Mouse (Mus musculus) heart, embryonic 10.5 days (tissue): Measurements from ENCODE around the gene Ociad2. TPM values are rescaled to one million over a fixed set of nuclear protein-coding genes. Genes with fewer than 3 reads are reported as not detected.

Experiments
- DNase-seq: peaks from one replicate; pipeline ENCODE4 v3.0.0-alpha.2; 2017; ENCODE audit warnings: low spot score
- H3K27ac ChIP-seq: fragments of 300-500 bp; sonication (generic); 2 replicates; pipeline ENCODE4 v1.5.1; 2016; ENCODE audit warnings: mild to moderate bottlenecking
- H3K27me3 ChIP-seq: fragments of 300-500 bp; sonication (generic); 2 replicates; pipeline ENCODE4 v1.6.1; 2016; ENCODE audit warnings: mild to moderate bottlenecking; ENCODE audit not compliant: poor library complexity, insufficient read depth, severe bottlenecking
- H3K36me3 ChIP-seq: fragments of 300-500 bp; sonication (generic); 2 replicates; pipeline ENCODE4 v1.6.1; 2016; ENCODE audit warnings: mild to moderate bottlenecking, moderate library complexity
- H3K4me1 ChIP-seq: fragments of 300-500 bp; sonication (generic); 2 replicates; pipeline ENCODE4 v1.6.1; 2016; ENCODE audit warnings: mild to moderate bottlenecking
- H3K4me3 ChIP-seq: fragments of 300-500 bp; sonication (generic); 2 replicates; pipeline ENCODE4 v1.5.1; 2016; ENCODE audit warnings: mild to moderate bottlenecking, moderate library complexity
- H3K9me3 ChIP-seq: fragments of 300-500 bp; sonication (generic); 2 replicates; pipeline ENCODE4 v1.6.1; 2016; ENCODE audit warnings: mild to moderate bottlenecking, moderate library complexity
- WGBS: fragments of 180-500 bp; shearing (Covaris S2); methylation state at CpG from one replicate; pipeline ENCODE4 v1.1.7; 2016; 5-methylcytosine and 5-hydroxymethylcytosine counted together
- polyA plus RNA-seq: library from polyadenylated mRNA; unstranded; fragments of >200 nt; fragmentation: Nextera tagmentation; extraction: Ambion mirVana; gene quantifications from 2 replicates; pipeline ENCODE4 v1.2.1, GENCODE M21; 2016

Gene Ociad2
- polyA plus RNA-seq, 1 experiment from 2014 or later, result 21.0 TPM

- H3K27ac ChIP-seq, result no peak overlapping the region
- DNase-seq, result no peak
- peaks cover 77% of the 10 kb centered on the region for H3K36me3 ChIP-seq
- no peak overlapping the region for H3K4me3 ChIP-seq
- WGBS, result 81% methylated on average over 10 of the region's 10 CpGs
- peaks cover 22% of the 10 kb centered on the region for H3K4me1 ChIP-seq
- no peaks in the 10 kb centered on the region for H3K27me3 ChIP-seq
- no peaks in the 10 kb centered on the region for H3K9me3 ChIP-seq
Observed at GRCm38 (mm10) chr5:73313591-73313990, 27.2 kb downstream of the Ociad2 start.

- H3K4me3 ChIP-seq, result no peak overlapping the region
- peak; percentile 94 for DNase-seq
- H3K36me3 ChIP-seq, result peaks cover 88% of the 10 kb centered on the region
- 25% methylated on average over 5 of the region's 5 CpGs for WGBS
- H3K9me3 ChIP-seq, result no peaks in the 10 kb centered on the region
- peak overlapping the region; percentile 17 for H3K27ac ChIP-seq
- H3K27me3 ChIP-seq, result no peaks in the 10 kb centered on the region
- H3K4me1 ChIP-seq, result peaks cover 20% of the 10 kb centered on the region
Observed at GRCm38 (mm10) chr5:73311458-73311857, 29.4 kb downstream of the Ociad2 start.

DNA sequence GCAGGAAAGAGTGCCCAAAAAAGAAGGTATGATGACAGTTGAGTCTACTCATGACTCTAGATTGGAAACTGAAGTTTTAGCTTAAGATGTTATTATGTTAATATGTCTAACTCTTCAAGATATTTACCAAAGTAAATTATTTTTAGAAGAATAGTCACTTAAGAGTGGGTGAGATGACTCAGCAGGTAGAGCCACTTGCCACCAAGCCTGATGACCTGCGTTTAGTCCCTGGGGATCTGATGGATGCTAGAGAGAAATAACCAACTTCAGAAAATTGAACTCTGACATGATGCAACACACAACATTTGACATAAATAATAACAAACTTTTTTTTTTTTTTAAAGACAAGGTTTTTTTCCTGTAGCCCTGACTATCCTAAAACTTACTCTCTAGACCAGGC is 30.4 kb downstream of the Ociad2 start:
- Histone ChIP-seq H3K27me3 (no peaks in the 10 kb centered on the region), H3K9me3 (no peaks in the 10 kb centered on the region), H3K27ac (no peak overlapping the region), H3K4me3 (no peak overlapping the region), H3K36me3 (peaks cover 89% of the 10 kb centered on the region), H3K4me1 (peaks cover 11% of the 10 kb centered on the region; the same call in 1 of the 2 replicates)
- WGBS, result 79% methylated on average over 1 of the region's 1 CpGs
- no peak for DNase-seq

DNA sequence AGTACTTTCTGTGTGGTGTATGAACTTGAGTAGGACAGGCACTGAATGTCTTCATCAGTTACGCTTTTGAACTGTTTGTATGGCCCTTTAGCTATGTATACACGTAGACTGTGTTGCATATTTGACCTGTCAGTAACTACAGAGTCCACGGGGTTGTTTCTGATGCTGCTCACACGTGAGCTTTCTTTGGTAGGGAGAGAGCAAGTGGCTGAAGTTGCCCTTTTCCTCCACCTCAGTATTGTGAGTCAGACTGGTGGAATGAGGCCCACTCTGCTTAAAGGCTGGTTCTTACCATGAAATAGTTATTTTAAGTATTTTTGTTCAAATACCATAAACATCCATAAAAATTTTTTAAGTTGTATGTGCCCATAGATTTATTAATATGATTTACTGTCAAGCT is 31.3 kb downstream of the Ociad2 start:
- H3K4me1 ChIP-seq, result peaks cover 6% of the 10 kb centered on the region; the same call in 1 of the 2 replicates
- H3K4me3 ChIP-seq, result no peak overlapping the region
- WGBS, result 83% methylated on average over 4 of the region's 4 CpGs
- H3K9me3 ChIP-seq, result no peaks in the 10 kb centered on the region
- DNase-seq, result no peak
- H3K27me3 ChIP-seq, result no peaks in the 10 kb centered on the region
- H3K36me3 ChIP-seq, result peaks cover 89% of the 10 kb centered on the region
- no peak overlapping the region for H3K27ac ChIP-seq

DNA sequence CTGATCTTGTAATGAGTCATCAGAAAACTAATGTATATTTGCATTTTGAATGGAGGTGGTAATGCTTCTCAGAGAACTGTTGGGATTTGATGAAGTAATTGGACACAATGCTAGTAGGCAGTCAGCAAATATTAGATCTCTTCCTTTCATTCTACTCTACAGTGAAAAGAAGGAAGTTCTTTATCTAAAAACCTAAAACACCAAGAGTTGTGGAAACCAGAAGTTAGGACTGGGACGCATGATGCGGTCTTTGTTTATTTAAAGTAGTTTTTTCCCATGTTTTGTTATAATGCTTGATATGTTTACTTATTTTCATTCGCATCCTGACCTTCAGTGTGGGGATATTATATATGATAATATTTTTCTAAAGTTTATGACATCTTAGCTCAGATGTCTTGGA is 33.5 kb downstream of the Ociad2 start:
- 92% methylated on average over 3 of the region's 3 CpGs for WGBS
- H3K4me1 ChIP-seq, result peaks cover 5% of the 10 kb centered on the region; the same call in 1 of the 2 replicates
- no peak for DNase-seq
- H3K9me3 ChIP-seq, result no peaks in the 10 kb centered on the region
- H3K27me3 ChIP-seq, result no peaks in the 10 kb centered on the region
- no peak overlapping the region for H3K27ac ChIP-seq
- peaks cover 83% of the 10 kb centered on the region for H3K36me3 ChIP-seq
- no peak overlapping the region for H3K4me3 ChIP-seq

GRCm38 (mm10) chr5:73306486-73306885 is 34.3 kb downstream of the Ociad2 start:
- Histone ChIP-seq H3K9me3 (no peaks in the 10 kb centered on the region), H3K27me3 (no peaks in the 10 kb centered on the region), H3K27ac (no peak overlapping the region), H3K4me1 (peaks cover 5% of the 10 kb centered on the region; the same call in 1 of the 2 replicates), H3K4me3 (no peak overlapping the region), H3K36me3 (peaks cover 84% of the 10 kb centered on the region)
- 95% methylated on average over 6 of the region's 6 CpGs for WGBS
- DNase-seq, result no peak

- 84% methylated on average over 12 of the region's 12 CpGs for WGBS
- no peaks in the 10 kb centered on the region for H3K27me3 ChIP-seq
- no peaks in the 10 kb centered on the region for H3K4me1 ChIP-seq
- no peak overlapping the region for H3K27ac ChIP-seq
- no peak overlapping the region for H3K4me3 ChIP-seq
- no peaks in the 10 kb centered on the region for H3K9me3 ChIP-seq
- no peak for DNase-seq
- H3K36me3 ChIP-seq, result peaks cover 87% of the 10 kb centered on the region
Observed at GRCm38 (mm10) chr5:73304507-73304906, 36.3 kb downstream of the Ociad2 start.

DNA sequence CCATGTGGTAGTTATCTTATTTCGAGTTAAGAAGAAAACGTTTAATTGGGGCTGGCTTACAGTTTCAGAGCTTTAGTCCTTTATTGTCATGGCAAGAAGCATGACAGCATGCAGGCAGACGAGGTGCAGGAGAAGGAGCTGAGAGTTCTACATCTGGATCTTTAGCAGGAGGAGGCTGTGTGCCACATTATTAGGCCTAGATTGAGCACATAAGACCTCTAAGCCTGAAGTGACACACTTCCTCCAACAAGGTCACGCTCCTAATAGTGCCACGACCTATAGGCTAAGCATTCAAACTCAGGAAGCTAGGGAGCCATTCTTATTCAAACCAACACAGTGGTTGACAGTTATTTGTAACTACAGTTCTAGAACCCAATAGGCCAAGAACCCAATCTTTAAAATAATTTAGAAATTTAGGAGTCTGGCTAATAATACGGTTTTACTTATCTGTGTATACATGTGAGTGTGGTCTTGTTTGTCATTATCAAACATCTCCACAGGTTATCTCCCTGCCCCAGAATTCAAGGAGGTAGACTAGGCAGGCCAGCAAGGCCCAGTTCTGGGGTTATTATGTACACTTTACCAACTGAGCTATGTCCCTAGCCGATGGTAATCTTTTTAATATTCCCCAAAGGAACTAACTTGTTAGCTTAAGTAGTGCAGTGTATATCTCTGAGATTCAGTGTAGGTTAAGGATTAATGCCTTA is 39.1 kb downstream of the Ociad2 start:
- no peak overlapping the region for H3K27ac ChIP-seq
- H3K4me3 ChIP-seq, result no peak overlapping the region
- 87% methylated on average over 7 of the region's 7 CpGs for WGBS
- H3K36me3 ChIP-seq, result peaks cover 81% of the 10 kb centered on the region
- H3K4me1 ChIP-seq, result no peaks in the 10 kb centered on the region
- no peaks in the 10 kb centered on the region for H3K9me3 ChIP-seq
- no peaks in the 10 kb centered on the region for H3K27me3 ChIP-seq
- DNase-seq, result no peak

GRCm38 (mm10) chr5:73295916-73296315 is 44.9 kb downstream of the Ociad2 start:
- Histone ChIP-seq H3K36me3 (peaks cover 56% of the 10 kb centered on the region), H3K4me1 (peaks cover 11% of the 10 kb centered on the region; the same call in 1 of the 2 replicates), H3K27me3 (no peaks in the 10 kb centered on the region), H3K4me3 (no peak overlapping the region), H3K27ac (no peak overlapping the region), H3K9me3 (no peaks in the 10 kb centered on the region)
- 85% methylated on average over 4 of the region's 4 CpGs for WGBS
- peak; percentile 56 for DNase-seq

DNA sequence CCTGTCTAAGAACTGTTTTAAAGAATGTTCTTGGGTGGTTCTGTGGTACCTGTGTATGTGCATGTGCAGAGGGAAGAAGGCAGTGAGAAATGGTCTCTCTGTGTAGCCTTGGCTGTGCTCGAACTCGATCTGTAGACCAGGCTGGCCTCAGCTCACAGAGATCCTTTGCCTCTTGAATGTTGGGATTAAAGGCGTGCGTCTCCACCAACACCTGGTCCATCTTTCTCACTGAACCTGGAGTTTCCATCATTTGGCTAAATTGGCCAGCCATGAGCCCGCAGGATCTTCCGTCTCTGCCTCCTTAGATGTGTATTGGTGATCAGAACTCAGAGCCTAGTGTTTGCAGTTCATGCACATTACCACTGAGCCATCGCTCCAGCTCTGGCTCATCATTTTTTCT is 45.8 kb downstream of the Ociad2 start:
- Histone ChIP-seq H3K9me3 (no peaks in the 10 kb centered on the region), H3K4me3 (no peak overlapping the region), H3K36me3 (peaks cover 48% of the 10 kb centered on the region), H3K4me1 (peaks cover 11% of the 10 kb centered on the region; the same call in 1 of the 2 replicates), H3K27ac (no peak overlapping the region), H3K27me3 (no peaks in the 10 kb centered on the region)
- WGBS, result 96% methylated on average over 7 of the region's 7 CpGs
- peak; percentile 64 for DNase-seq

DNA sequence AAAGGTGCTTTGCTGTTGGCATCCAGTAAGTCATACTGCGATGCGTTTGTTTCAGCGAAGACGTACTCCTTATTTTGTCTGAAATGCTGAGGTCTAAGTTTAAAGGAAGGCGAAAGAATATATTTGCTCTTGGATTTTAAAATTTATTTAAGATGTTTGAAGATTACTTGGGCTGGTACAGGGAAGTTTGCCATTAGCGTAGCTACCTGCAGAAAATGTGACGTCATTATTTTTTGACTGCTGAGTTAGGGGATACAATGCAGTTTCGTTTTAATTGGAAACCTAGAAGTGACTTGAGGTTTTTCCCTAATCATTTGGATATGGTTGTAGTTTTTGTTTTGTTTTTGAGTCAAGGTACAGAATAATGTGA is 47.4 kb downstream of the Ociad2 start:
- H3K4me1 ChIP-seq, result peaks cover 11% of the 10 kb centered on the region; the same call in 1 of the 2 replicates
- H3K27ac ChIP-seq, result peak overlapping the region; percentile 100
- H3K9me3 ChIP-seq, result no peaks in the 10 kb centered on the region
- H3K36me3 ChIP-seq, result peaks cover 34% of the 10 kb centered on the region
- no peak for DNase-seq
- H3K27me3 ChIP-seq, result no peaks in the 10 kb centered on the region
- peak overlapping the region; percentile 100 for H3K4me3 ChIP-seq
- 14% methylated on average over 8 of the region's 8 CpGs for WGBS

- Histone ChIP-seq H3K36me3 (peaks cover 27% of the 10 kb centered on the region), H3K4me1 (peaks cover 11% of the 10 kb centered on the region; the same call in 1 of the 2 replicates), H3K9me3 (no peaks in the 10 kb centered on the region), H3K4me3 (peak within 1 kb of the TSS; percentile 100), H3K27me3 (no peaks in the 10 kb centered on the region), H3K27ac (peak within 1 kb of the TSS; percentile 100)
- under 1% methylated on average over 58 of the region's 58 CpGs for WGBS
- DNase-seq, result peak; percentile 99
Observed at GRCm38 (mm10) chr5:73292502-73293457, 48.0 kb downstream of the Ociad2 start, which contains the start of gene Ociad1. Ociad1 (plus strand) TSS chr5:73292784.

GRCm38 (mm10) chr5:73289900-73290299 is 50.9 kb downstream of the Ociad2 start:
- Histone ChIP-seq H3K36me3 (peaks cover 2% of the 10 kb centered on the region), H3K9me3 (no peaks in the 10 kb centered on the region), H3K27me3 (no peaks in the 10 kb centered on the region), H3K4me1 (peaks cover 8% of the 10 kb centered on the region; the same call in 1 of the 2 replicates), H3K27ac (no peak overlapping the region), H3K4me3 (no peak overlapping the region)
- no peak for DNase-seq
- 62% methylated on average over 2 of the region's 2 CpGs for WGBS
